Mouse (Mus musculus) cortical plate, adult 2 months (tissue): ENCODE results near the gene Limch1. TPM values are rescaled to one million over a fixed set of nuclear protein-coding genes. Genes with fewer than 3 reads are reported as not detected.

Experiments
- H3K27ac ChIP-seq: fragments of 200-500 bp; 2 replicates; pipeline ENCODE4 v1.5.1; 2012; ENCODE audit warnings: low read length, control low read depth, inconsistent platforms; ENCODE audit not compliant: insufficient read depth
- H3K4me1 ChIP-seq: fragments of 200-500 bp; 2 replicates; pipeline ENCODE4 v1.6.1; 2011; ENCODE audit warnings: low read length; ENCODE audit not compliant: control insufficient read depth, insufficient read depth
- H3K4me3 ChIP-seq: fragments of 200-500 bp; 2 replicates; pipeline ENCODE4 v1.5.1; 2011; ENCODE audit warnings: mild to moderate bottlenecking, low read length, control low read depth; ENCODE audit not compliant: insufficient read depth
- CTCF ChIP-seq: fragments of 200-500 bp; IDR thresholded peaks from 2 replicates; pipeline ENCODE4 v1.5.1; 2011; ENCODE audit warnings: mild to moderate bottlenecking, control low read depth, low read length; ENCODE audit not compliant: insufficient read depth; ENCODE audit errors: extremely low read depth
- POLR2A ChIP-seq: fragments of 200-500 bp; IDR thresholded peaks from 2 replicates; pipeline ENCODE4 v1.6.1; 2011; ENCODE audit warnings: mild to moderate bottlenecking, low read length, control low read depth; ENCODE audit not compliant: insufficient read depth; ENCODE audit errors: extremely low read depth
- polyA plus RNA-seq: library from polyadenylated mRNA; depleted of rRNA; stranded (reverse); fragments of >200 nt; gene quantifications from 2 replicates; pipeline ENCODE4 v1.2.3, GENCODE M21; 2012

Gene Limch1
- polyA plus RNA-seq, 1 experiment = 56.3 TPM

- Histone ChIP-seq H3K4me1 (no peaks in the 10 kb centered on the region; the same call in 1 of the 2 replicates), H3K4me3 (peak overlapping the region; percentile 38), H3K27ac (no peak overlapping the region)
- TF ChIP-seq POLR2A (no peak), CTCF (peak; percentile 56)
Measured at GRCm38 (mm10) chr5:66996886-66997599, 251.4 kb downstream of the Limch1 start.

- no peak overlapping the region for H3K4me3 ChIP-seq
- no peak overlapping the region for H3K27ac ChIP-seq
- no peaks in the 10 kb centered on the region; the same call in 1 of the 2 replicates for H3K4me1 ChIP-seq
- no peak for TF ChIP-seq POLR2A
- TF ChIP-seq CTCF = no peak
Measured at GRCm38 (mm10) chr5:66997600-66997930, 251.9 kb downstream of the Limch1 start.

- H3K4me3 ChIP-seq = no peak overlapping the region
- H3K4me1 ChIP-seq = no peaks in the 10 kb centered on the region
- no peak overlapping the region for H3K27ac ChIP-seq
- TF ChIP-seq POLR2A = no peak
- no peak for TF ChIP-seq CTCF
Measured at GRCm38 (mm10) chr5:66998341-66998740, 252.7 kb downstream of the Limch1 start.

GRCm38 (mm10) chr5:67002346-67002745 is 256.7 kb downstream of the Limch1 start:
- TF ChIP-seq POLR2A = no peak
- TF ChIP-seq CTCF = no peak
- no peaks in the 10 kb centered on the region for H3K4me1 ChIP-seq
- no peak overlapping the region for H3K27ac ChIP-seq
- H3K4me3 ChIP-seq = no peak overlapping the region

GRCm38 (mm10) chr5:67004619-67005018 is 259.0 kb downstream of the Limch1 start:
- TF ChIP-seq CTCF = no peak
- no peak for TF ChIP-seq POLR2A
- no peak overlapping the region for H3K4me3 ChIP-seq
- H3K27ac ChIP-seq = no peak overlapping the region
- no peaks in the 10 kb centered on the region for H3K4me1 ChIP-seq

GRCm38 (mm10) chr5:67011043-67011870 is 265.6 kb downstream of the Limch1 start:
- no peak overlapping the region for H3K27ac ChIP-seq
- no peak overlapping the region for H3K4me3 ChIP-seq
- TF ChIP-seq CTCF = no peak
- no peak for TF ChIP-seq POLR2A
- H3K4me1 ChIP-seq = no peaks in the 10 kb centered on the region

- no peaks in the 10 kb centered on the region for H3K4me1 ChIP-seq
- TF ChIP-seq POLR2A = no peak
- no peak for TF ChIP-seq CTCF
- no peak overlapping the region for H3K27ac ChIP-seq
- no peak overlapping the region for H3K4me3 ChIP-seq
Measured at GRCm38 (mm10) chr5:67011985-67012384, 266.4 kb downstream of the Limch1 start.

- no peak overlapping the region for H3K27ac ChIP-seq
- H3K4me1 ChIP-seq = no peaks in the 10 kb centered on the region
- no peak overlapping the region for H3K4me3 ChIP-seq
- no peak for TF ChIP-seq CTCF
- no peak for TF ChIP-seq POLR2A
Measured at GRCm38 (mm10) chr5:67013926-67014325, 268.3 kb downstream of the Limch1 start.

- H3K4me3 ChIP-seq = no peak overlapping the region
- H3K27ac ChIP-seq = no peak overlapping the region
- H3K4me1 ChIP-seq = no peaks in the 10 kb centered on the region
- TF ChIP-seq POLR2A = no peak
- TF ChIP-seq CTCF = peak; percentile 90
Measured at GRCm38 (mm10) chr5:67016450-67016849, 270.8 kb downstream of the Limch1 start.
